Mouse (Mus musculus) cerebellum, postnatal 36 days (tissue): ENCODE results near the gene Arhgap15.
A peak's percentile ranks its signal among the peaks of the same experiment; 100 is the strongest.

Experiments
- DNase-seq, 2 experiments: peaks; one replicate each; pipeline ENCODE4 v3.0.0; 2021 to 2022; ENCODE audit warnings: mixed read lengths in 2 of 2

Arhgap15 gene

GRCm38 (mm10) chr2:43783759-43784735 lies 35.4 kb downstream of the Arhgap15 start:
- DNase-seq, result no peak

GRCm38 (mm10) chr2:43786101-43786500 lies 37.5 kb downstream of the Arhgap15 start:
- DNase-seq, result no peak

- peak; percentile 44 to 53 for DNase-seq
Measured at GRCm38 (mm10) chr2:43787141-43787540, 38.5 kb downstream of the Arhgap15 start.

- no peak for DNase-seq
Measured at GRCm38 (mm10) chr2:43788484-43788883, 39.9 kb downstream of the Arhgap15 start.

- DNase-seq, result no peak
Measured at GRCm38 (mm10) chr2:43790049-43790693, 41.5 kb downstream of the Arhgap15 start.

GRCm38 (mm10) chr2:43791575-43791974 lies 43.0 kb downstream of the Arhgap15 start:
- DNase-seq, result no peak

GRCm38 (mm10) chr2:43793105-43793504 lies 44.5 kb downstream of the Arhgap15 start:
- no peak for DNase-seq

- DNase-seq, result no peak
Measured at GRCm38 (mm10) chr2:43794700-43795099, 46.1 kb downstream of the Arhgap15 start.

GRCm38 (mm10) chr2:43796448-43796847 lies 47.8 kb downstream of the Arhgap15 start:
- no peak for DNase-seq

- DNase-seq, result no peak
Measured at GRCm38 (mm10) chr2:43805960-43806744, 57.5 kb downstream of the Arhgap15 start.

GRCm38 (mm10) chr2:43815896-43816787 lies 67.5 kb downstream of the Arhgap15 start:
- no peak for DNase-seq

- DNase-seq, result peak; percentile 71 to 79
Measured at GRCm38 (mm10) chr2:43816788-43817581, 68.4 kb downstream of the Arhgap15 start.

- no peak for DNase-seq
Measured at GRCm38 (mm10) chr2:43835931-43836330, 87.3 kb downstream of the Arhgap15 start.

- peak; percentile 34 to 43 for DNase-seq
Measured at GRCm38 (mm10) chr2:43841644-43842043, 93.0 kb downstream of the Arhgap15 start.

- DNase-seq, result peak in 1 of 2 experiments; percentile 5
Measured at GRCm38 (mm10) chr2:43851195-43851594, 102.6 kb downstream of the Arhgap15 start.

- no peak for DNase-seq
Measured at GRCm38 (mm10) chr2:43862709-43863108, 114.1 kb downstream of the Arhgap15 start.

- peak; percentile 76 to 80 for DNase-seq
Measured at GRCm38 (mm10) chr2:43902403-43902973, 153.9 kb downstream of the Arhgap15 start.

GRCm38 (mm10) chr2:43907496-43907895 lies 158.9 kb downstream of the Arhgap15 start:
- DNase-seq, result no peak

- no peak for DNase-seq
Measured at GRCm38 (mm10) chr2:43914104-43914503, 165.5 kb downstream of the Arhgap15 start.

GRCm38 (mm10) chr2:43923863-43924340 lies 175.3 kb downstream of the Arhgap15 start:
- DNase-seq, result no peak
